Mouse (Mus musculus): ENCODE measurements at regions not wholly inside any gene's neighbourhood (a gene's known extent, or its start where the extent isn't known, plus 50 kb on each side); places are given as distances from the start of the nearest gene placed in this dataset.
A peak's percentile ranks its signal among the peaks of the same experiment; 100 is the strongest.

DNA sequence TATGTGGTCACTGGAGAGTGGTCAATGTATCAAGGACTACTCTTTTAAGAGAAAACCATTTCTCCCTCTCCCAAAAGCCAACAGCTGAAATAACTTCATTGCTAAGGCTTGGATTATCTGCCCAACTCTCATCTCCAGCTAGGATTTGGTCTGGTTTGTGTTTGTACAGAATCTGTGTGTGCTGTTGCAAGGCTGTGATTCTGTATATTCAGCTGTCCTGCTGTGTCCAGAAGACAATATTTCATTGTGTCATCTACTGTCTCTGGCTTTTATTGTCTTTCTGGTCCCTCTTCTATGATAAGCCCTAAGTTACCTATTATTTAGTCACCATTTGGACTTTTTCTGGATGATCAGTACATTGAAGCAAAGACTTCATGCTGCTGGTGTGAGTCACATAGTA, 110.9 kb downstream of the Cenpc1 start:
- no peak for DNase-seq

DNA sequence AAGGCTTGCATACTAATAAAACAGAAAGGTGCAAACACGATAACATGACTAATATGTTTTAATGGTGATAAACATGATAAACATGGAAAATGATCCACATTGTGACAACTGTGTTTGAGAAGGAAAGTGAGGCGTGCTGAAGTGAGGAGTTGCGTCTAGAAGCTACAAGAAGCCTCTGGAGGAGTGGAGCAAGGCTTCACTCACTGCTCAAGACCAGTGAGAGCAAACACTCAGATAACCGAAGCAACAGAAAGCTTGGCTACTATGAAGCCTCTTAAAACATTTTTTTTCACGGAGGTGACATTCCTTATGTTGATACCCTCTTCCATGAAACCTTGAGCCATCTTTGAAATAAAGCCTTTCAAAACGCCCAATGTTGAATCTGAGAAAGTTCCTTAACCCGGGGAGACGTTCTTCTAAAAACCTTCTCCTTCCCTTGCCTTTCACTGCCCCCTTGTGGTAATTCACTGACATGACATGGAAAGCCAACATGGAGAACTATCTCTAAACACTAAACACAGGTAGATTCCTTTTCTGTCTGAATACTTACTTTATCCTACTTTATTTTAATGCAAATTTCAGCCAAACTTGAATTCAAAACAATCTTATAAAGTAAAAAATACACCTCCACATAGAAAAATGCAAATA, 128.6 kb downstream of the Cenpc1 start:
- peak in 1 of 2 experiments; percentile 31 for DNase-seq

DNA sequence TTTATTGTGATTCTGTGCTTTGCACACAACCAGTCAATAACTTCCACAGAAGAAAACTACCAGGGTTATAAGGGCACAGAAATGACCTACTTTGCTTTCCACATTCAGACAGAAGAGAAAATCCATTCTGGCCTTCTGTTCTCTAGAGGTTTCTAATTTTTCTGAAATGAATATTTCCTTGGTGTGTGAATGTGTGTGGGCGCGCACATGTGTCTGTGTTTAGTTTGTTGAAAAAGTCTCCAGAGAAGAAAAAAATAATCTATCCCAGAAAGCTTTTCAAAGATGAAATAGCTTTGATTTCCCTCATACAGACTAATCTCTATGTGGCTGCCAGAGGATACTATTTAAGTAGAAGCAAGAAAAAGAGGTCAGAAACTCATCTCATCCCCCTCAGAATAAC, 147.1 kb downstream of the Cenpc1 start:
- no peak for DNase-seq

DNA sequence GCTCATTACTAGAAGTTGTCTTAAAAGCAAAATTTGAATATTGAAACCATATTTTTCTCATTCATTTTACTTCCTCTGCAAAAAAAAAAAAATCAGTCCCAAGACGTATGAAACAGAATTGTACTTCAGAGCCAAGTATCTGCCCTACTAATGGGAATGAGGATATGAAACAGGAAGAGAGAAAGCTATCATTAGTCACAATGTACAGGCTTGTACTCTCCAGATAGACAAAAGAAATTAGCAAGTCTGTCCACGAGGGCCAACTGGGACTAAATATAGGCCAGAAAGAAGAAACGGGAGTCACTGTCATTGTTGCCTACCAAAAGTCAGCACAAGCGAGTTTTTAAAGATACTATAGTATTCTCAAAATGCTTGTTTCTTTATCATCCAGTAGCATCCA, 150.4 kb downstream of the Cenpc1 start:
- DNase-seq = no peak

DNA sequence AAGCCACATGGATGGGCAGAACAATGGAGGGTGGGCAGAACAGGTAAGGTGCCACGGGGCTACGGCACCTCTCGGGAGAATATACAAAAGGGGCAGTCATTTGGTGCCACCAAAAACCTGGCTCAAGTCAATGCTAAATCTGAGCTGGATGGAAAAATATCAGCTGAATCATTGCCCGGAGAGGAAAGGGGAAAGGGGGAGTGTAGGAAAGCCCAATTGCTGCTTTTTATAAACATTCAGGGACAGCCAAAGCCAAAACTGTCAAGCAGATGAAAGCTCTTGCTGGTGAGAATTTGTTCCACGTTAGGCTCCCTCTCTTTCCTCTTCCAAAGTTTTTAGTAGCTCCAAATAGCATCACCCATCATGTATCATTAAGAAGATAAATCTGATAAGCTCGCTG, 168.9 kb downstream of the Cenpc1 start:
- DNase-seq = no peak

DNA sequence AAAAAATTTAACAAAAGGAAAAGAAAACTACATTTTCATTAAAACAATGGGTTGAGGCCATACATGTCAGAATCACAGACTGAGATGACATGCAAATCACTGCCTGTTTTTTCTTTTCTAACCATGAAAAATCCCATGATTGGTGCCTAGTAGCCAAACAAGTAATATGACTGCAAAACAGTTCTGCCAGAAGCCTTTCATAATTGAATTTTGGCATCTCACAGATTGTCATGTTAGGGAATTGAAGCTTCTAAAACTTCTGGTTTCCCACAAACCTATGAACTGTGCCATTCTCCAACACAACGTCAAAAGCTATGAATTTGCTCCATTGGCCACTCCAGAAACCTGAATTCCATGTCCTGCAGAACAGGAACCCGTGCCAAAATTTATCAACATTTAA, 169.6 kb downstream of the Cenpc1 start:
- DNase-seq = no peak

DNA sequence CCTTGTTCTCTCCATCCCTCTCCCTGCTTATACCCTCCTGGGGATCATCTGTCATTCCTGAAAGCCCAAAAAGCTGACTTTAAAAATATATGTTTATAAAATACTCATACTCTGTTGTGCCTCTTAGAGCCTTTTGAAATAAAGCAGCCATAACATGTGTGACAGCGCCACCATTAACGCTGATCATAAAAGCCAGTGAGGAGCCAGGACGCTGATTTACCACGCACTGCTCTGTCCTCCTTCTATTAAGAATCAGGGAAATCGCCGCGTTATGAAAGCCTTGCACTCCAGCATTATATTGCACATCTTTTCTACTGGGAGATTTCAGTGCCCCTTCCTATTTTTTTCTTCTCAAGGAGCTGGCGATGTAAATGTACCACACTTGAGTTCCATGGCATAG, 195.1 kb downstream of the Cenpc1 start:
- DNase-seq = no peak

DNA sequence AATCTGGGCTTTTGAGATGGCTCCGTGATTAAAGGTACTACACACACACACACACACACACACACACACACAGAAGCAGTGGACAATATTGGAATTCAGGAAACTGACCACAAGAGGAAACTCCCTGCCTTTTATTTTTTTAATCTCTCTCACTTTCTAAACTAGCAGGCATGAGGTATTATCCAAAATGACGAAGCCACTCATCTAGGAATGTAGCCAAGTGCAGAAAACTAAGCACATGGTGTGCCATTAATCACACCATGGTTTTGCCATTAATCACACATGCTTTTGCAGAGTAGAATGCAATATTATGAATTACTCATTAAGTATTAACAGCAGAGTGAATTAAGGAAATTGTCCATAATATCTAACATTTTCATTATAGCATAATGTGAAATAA, 232.8 kb downstream of the Cenpc1 start:
- no peak for DNase-seq

DNA sequence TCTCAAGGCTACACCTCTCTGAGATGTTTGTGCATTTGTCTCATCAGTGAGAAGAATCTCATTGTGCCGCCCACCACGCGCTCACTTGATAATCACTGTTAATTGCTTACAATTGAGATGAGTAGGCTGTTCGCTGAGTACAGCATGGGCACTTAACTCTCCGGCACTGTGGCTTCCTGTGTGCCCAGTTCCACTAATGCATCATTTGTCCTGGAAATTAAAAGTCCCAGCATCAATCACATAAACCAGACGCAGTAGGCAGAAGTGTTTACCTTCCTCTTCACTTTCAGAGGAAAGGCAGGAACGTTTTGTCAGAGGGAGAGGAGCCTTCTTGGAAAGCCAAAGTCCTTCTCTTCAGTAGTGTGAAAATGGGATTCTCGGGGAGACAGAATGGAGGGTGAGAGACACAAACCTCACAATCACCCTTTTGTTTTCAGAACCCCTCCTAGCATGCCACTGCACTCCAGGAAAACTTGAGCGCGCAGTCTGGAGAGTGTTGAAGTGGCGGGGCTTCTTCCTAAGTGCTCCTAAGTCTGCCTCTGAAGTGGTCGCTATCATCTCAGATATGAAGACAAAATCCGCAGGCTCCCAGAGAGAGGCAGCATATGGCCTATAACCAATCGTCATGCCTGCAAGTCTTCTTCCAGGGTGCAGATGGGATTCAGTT, 269.7 kb downstream of the Cenpc1 start:
- no peak for DNase-seq

DNA sequence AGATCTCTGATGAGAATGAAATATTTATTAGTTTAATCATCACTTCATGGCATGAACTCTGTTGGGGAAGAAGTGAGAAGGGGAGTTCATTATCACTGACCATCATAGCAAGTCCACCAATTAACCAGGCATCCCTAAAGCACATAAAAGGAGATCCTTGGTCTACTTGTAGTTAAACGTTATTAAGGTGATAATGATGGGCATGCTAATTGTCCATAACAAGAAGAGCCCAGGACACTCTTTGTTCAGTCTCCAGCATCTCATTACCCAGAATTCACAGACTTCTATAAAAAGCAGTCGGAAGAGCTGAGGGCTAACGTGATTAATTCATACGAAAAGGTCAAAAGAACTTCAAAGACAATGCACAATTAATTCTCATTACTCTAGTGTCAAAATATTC, 272.2 kb downstream of the Cenpc1 start:
- DNase-seq = no peak

DNA sequence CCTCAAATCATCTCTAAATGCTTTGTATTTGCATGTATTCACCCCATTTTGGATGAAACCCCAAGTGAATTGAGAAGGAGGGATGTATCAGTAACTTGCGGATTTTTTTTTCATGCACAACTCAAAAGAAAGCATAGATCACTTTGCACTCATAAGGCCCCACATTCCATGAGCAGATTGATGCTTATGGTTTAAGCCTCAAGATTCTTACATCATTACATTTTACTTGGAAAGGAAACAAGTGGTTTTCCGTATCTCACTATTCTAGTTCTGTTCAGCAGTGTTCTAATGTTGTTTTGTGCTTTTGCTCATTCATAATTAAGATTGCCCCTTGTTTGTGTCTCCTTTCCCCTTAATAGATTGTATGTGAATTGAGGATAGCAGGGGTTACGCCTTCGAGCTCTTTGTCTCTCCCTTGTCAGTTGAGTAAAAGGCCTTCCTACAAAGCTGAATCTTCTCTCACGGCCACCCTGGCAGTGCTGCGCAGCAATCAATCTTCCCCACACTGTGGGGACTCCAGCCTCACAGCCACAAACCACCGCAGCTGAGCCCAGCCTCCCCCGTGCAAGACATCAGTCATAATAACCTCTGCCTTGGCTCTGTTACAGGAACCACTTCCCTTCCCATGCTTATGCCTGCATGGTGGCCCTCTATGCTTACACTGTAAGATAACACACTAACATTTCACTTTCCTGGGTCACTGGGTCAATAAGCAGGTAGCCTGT, 284.5 kb downstream of the Cenpc1 start:
- DNase-seq = no peak

DNA sequence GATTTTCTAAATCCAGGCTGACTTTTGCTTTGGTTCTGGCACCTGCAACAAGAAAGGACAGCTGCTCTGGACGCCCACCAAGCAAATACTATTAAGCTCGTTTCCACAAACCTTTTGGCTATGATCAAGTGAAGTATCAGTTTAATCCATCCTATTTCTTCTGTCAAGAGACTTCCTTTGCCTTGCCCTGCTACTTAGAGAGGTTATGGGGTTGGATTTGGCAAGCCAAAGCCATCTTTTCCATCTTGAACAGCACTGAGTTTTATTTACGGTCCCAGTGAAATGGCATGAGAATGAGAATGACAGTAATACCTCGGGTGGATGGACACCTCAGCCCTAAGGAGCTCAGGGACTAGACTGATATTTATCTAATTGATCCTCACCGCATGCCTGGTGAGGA, 285.4 kb downstream of the Cenpc1 start:
- no peak for DNase-seq

DNA sequence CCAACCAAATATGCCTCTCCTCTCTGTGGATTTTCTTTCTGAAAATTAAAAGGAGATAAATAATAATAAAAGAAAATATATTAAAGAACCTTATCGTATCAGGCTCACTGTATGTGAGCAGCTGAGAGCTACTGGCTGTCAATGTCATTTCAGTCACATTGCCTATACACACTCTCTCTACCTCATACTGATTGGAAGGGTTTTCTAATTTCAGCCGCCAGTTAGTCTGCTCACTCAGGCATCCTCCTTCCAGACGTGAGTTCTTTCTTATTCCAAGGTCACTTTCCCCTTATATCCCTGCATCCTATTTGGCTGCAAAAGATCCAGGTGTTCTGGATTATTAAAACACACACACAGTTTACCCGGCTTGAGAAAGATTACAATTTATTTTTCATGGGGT, 286.2 kb downstream of the Cenpc1 start:
- no peak for DNase-seq

DNA sequence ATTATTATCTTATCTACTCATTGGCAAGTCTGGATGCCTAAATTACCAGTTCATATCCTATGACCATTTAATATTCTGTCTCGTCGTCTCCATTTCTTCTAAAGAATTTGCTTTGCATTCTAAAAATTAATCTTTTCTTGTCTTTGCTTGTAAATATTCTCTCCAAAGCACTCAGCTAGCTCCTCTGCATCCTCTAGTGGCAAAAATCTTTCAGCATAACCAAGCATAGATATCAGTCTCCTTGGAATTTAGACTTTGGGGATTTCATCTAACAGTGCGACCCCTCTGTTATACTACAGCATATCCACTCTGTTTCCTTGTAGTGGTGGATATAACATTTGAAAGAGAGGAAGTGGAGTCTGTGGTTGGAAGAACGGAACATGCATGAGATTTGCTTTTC, 292.7 kb downstream of the Cenpc1 start:
- no peak for DNase-seq

DNA sequence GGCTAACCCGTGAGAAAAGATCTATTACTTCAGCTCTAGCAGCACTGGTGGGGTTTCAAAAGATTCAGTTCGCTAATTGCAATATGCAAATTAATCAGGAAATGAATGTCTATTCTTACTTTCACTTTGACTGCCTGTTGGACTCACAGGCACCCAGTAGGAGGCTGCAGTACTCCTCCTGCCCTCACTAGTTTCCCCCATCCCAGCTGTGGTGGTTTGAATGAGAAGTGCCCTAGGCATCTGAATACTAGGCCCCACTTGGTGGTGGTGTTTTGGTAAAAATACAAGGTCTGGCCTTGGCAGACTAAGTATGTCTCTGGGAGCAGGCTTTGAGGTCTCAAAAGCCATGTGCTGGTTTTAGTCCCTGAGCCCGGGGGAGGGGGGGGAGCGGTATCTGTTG, 293.3 kb downstream of the Cenpc1 start:
- DNase-seq = no peak

DNA sequence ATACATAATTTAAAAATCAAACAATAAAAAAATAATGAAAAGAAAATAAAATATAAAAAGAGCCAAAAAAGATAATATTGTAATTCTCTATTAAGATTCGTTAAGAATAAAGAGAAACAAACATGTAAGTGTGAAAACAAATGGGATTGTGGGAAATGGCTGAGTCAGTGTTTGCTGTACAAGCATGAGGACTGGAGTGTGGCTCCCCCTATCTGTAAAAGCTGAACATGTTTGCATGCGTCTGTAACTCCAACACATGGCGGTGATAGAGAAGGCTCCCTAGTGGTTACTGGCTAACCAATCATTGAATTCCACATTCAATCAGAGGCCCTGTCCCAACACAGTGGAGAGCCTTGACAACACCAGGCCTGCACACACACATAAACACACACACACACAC, 298.2 kb downstream of the Cenpc1 start:
- DNase-seq = no peak

DNA sequence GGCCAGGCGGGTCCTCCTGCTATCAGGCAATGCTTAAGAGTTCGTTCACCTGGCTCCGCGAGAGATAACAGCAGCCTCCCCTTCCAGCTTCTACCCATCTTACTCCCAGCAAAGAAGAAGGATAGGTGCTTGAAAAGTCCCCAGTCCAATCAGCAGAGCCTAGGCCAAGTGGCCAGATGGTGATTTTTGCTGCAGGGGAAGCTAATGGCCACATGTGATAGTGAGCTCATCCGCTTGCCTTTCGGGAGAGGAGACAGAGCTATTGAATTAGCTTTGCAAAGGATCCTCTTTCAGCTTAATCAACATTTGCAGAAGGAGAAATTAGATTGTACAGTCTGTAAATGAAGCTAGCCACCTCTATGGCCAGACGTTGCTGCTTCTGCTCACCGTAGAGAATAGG, 308.7 kb downstream of the Cenpc1 start:
- no peak for DNase-seq

DNA sequence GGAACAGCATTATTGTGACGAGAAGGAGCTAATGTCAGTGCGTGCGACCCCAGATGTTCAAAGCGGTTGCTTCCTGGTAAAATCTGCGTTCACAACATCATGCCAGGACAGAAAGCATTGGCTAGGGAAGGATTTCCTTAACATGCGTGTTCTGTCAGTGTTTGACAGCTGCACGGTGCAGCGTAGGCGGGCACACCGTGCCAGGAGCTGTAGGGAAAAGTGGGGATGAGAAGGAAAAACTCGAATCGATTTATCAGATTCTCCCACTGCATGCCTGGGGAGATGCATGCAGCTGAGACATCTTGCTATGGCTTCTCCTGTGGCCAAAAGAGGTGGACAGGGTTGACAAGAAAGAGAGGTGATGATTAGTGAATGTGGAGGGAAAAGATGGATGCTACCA, 311.2 kb downstream of the Cenpc1 start:
- no peak for DNase-seq

DNA sequence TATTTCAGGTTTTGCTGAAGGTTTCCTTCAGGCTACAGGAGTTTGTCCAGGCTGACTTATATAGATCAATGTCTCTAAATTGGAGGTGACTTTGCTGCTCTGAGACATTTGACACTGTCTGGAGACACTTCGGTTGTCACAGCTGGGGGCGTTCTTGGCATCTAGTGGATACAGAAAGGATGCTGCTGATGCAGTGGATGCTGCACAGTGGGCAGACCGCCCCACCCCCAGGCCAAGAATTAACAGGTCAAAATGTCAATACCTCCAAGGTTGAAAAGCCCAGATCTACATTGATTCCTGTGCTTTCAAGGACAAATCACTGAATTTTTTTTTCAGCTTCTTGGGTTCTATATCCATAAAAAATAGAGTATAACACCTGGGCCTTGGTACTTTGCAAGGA, 312.3 kb downstream of the Cenpc1 start:
- DNase-seq = no peak

DNA sequence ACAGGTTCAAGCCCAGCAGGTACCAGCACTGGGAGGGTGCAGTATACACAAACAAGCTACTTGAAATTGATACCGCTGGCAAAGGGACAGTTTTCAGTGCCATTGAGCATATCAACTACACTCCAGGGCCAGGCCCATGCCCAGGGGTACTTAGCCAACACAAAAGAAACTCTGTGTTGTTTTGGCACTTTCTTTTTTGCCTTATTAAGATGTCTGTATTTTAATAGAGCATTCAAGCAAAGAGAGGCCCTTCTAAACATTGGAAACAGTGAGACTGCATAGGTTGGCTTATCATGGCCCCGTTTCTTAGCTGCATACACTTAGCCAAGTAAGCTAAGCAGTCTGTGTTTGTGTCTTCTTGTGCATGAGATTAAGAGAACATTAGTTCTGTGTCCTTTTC, 313.7 kb downstream of the Cenpc1 start:
- DNase-seq = no peak

DNA sequence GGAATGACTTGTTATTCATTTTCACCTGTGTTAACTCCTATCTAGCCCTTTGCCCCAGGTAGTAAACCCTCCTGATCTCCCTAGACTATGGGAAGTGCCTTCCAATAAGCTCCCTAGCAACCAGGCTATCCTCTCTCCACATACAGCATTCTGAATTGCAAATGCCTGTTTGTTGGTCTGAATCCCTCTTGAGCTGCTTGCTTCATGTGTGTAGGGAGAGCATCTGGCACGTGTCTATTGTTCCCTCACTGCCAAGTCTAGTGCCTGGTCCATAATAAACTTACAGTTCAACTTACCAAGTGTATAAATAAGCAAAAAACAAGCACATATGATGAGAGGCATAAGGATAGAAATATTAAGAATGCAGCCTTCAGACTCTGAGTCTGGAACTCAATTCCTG, 314.5 kb downstream of the Cenpc1 start:
- no peak for DNase-seq

DNA sequence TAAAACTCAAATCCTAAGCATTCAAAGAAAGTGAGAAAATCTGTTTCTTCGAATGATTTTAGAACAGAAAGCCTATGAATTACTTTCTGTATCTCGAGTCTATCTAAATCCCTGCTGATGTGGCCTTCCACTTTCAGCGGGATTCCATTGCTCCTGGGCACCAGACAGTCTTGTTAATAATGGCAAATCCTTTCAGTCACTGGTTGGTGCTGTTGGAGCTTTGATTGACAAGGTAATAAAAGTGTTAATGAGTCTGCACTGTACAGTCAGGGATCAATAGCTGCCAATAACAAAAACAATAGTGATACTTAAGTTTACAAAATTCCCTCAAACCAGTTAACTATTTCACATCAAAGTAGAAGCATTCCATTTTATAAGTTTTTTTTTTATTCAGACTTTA, 335.8 kb downstream of the Cenpc1 start:
- DNase-seq = no peak

DNA sequence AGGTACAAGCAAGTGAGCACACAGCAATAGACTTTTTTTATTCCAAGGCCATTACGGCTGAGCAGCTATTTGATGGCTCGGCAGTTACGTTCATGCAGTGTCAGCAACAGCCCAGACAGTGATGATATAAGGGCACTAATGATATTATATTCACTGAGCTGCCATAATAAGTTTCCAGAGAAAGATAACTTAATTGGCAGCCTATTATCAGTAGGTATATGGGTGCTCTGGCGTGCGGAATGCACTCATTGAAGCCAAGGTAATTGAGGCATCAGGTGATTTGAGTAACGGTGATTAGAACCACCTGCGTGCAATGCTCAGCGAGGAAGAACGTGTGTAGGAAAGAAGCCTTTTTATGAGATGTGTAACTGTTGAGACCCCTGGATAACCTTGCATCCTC, 358.0 kb downstream of the Cenpc1 start:
- DNase-seq = no peak

DNA sequence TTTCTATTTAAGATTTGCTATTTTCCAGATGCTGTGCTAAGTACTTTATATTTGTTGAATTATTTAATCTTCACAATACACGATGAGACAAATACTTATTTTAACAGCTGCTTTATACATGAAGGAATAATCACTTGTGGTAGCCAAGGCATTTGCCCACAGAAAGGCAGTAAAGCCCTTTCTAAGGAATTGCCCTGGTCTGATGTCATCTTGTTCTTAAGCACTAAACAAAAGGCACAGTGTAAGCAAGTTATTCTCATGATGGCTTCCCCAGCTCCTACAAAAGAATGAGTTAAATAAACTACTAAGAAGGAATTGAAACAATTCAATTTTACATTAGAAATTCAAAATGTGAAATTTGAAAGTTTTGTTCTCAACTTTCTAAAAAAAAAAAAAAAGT, 358.8 kb downstream of the Cenpc1 start:
- DNase-seq = no peak

DNA sequence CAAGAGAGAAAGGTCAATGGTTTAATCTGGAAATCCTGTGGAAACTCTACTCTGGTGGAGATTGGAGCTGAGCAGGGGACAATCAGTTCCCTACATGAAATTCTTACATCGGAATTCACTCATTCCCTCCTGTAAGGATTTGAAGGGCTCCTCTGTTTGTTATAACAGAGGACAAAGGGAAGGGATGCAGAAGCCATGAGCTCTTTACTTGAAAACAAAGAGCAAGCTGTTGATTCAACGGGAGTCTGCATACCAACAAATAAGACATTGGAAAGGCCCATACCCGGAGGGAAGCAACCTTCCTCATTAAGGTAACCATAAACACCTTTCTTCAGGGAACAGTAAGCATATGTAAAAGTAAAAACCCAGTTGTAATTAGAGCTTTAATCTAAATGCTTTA, 359.3 kb downstream of the Cenpc1 start:
- no peak for DNase-seq
